Mouse (Mus musculus) central nervous system, embryonic 11.5 days (tissue): ENCODE data around the gene Pfkm. TPM values are rescaled to one million over a fixed set of nuclear protein-coding genes. Genes with fewer than 3 reads are reported as not detected.

Experiments
- polyA plus RNA-seq: library from polyadenylated mRNA; depleted of rRNA; stranded (reverse); fragments of >200 nt; gene quantifications from 2 replicates; pipeline ENCODE4 v1.2.3, GENCODE M21; 2012; rRNA removed

Gene Pfkm
- polyA plus RNA-seq: 54.5 and 71.3 TPM in 2 replicates

GRCm38 (mm10) chr15:98092372-98093120, at the start of gene Pfkm:
Gene Pfkm (plus strand): TSS chr15:98092589.

DNA sequence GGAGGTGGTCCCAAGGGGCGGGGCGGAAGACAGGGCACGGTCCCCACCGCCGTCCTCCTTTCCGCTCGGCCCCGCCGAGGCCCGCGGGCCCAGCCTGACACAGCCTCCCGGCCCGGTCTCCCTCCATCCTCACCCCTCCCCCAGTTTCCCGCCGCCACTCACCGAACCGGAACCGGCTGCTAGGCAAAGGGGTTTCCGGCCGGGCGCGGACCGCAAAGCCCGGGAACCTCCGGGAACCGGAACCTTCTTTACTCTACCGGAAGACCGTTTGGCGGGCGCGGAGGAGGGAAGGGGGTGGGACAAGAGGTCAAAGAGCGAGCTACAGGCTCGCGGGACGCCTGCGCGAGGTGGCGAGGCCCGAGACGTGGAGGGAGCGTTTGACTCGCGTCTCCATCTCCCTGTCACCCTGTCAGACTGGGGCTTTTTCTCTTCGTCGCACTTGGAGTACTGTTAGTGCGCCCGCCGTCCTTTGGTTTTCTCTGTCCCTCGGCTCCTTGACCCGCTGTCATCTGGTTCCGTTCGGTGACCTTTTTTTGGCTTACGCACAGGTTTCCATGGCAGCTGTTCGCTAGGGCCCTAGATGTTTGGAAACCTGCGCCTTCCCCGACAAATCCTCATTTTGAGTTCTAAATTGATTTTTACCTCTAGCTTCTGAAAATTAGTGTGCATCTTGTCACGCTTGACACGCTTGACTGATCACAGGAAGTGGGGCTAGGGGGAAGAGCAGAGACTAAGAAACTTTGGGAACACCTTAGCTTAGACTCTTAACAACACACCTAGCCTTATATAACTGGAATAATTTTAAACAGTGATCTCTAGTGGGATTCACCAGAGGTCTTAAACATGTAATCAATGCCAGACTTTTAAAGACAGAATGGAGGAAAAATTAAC, 977 bp downstream of the Pfkm start, which contains the start of gene Senp1:
Senp1 (minus strand) TSS at position 624 of the 891 bp plus-strand sequence.

DNA sequence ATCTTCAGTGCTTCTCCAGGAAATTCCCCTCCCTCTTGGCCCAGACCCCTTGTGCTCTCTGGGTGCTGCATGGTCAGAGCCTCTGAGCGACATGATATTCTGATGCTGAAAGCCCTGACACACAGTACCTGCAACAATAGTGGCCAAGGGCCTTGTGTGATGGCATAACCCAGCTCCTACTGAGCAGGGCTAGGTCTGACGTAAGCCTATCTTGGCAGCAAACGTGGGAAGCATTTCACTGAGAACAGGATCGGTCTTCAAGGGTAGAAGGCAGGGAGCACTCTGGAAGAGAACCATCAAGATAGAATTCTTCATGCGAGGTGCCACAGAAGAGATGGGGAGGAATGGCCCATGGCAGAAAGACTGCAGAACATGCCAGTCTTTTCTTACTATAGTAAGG, 73.1 kb downstream of the Pfkm start, which contains the start of gene Asb8:
Asb8 (minus strand) TSS at position 101 of the 400 bp plus-strand sequence.

GRCm38 (mm10) chr15:98166963-98167644, 74.7 kb downstream of the Pfkm start, which contains the start of gene Ccdc184:
Gene Ccdc184 (plus strand): TSS chr15:98167158.

Other genes with a start within 250 kb of the Pfkm start
- gene Hdac7, start 248.1 kb upstream of the Pfkm start, polyA plus RNA-seq: 43.0 and 53.8 TPM in 2 replicates
- gene Vdr, start 182.0 kb upstream of the Pfkm start, polyA plus RNA-seq: 0.30 and 0.46 TPM in 2 replicates
- 29.1 and 40.5 TPM in 2 replicates for gene Tmem106c, start 128.4 kb upstream of the Pfkm start, polyA plus RNA-seq
- gene Col2a1, start 87.9 kb upstream of the Pfkm start, polyA plus RNA-seq: 220 and 226 TPM in 2 replicates
- 29.6 and 35.2 TPM in 2 replicates for gene Senp1, start 1.2 kb downstream of the Pfkm start, polyA plus RNA-seq
- gene Asb8, start 73.0 kb downstream of the Pfkm start, polyA plus RNA-seq: 23.4 and 36.6 TPM in 2 replicates
- gene Ccdc184, start 74.6 kb downstream of the Pfkm start, polyA plus RNA-seq: 5.2 and 8.0 TPM in 2 replicates
- gene Olfr288, start 103.0 kb downstream of the Pfkm start, polyA plus RNA-seq: not detected in 2 replicates
- not detected in 2 replicates for gene Gm44579, start 128.4 kb downstream of the Pfkm start, polyA plus RNA-seq
- not detected in 2 replicates for gene Olfr287, start 128.5 kb downstream of the Pfkm start, polyA plus RNA-seq
- gene Olfr286, start 141.9 kb downstream of the Pfkm start, polyA plus RNA-seq: not detected in 2 replicates
- not detected in 2 replicates for gene H1fnt, start 164.7 kb downstream of the Pfkm start, polyA plus RNA-seq
- 2.4 TPM in 2 replicates for gene Zfp641, start 203.6 kb downstream of the Pfkm start, polyA plus RNA-seq
- gene Olfr285, start 224.8 kb downstream of the Pfkm start, polyA plus RNA-seq: not detected in 2 replicates
- not detected in 2 replicates for gene Olfr284, start 248.4 kb downstream of the Pfkm start, polyA plus RNA-seq